Mouse (Mus musculus) ovary, postnatal 36 days (tissue): ENCODE results near the gene Amy1.
"Not testable (repeated sequence)": the region's sequence is repeated elsewhere in the genome, so short reads cannot be mapped to it uniquely, and the experiment has no call there.

ENCODE experiments used
- DNase-seq: peaks from one replicate; pipeline ENCODE4 v3.0.0; 2022; ENCODE audit warnings: low spot score, mixed read lengths

The Amy1 gene

GRCm38 (mm10) chr3:113606599-113606998, at the start of gene Amy1:
Amy1 (minus strand) TSS chr3:113606699.
- DNase-seq, result no peak

DNA sequence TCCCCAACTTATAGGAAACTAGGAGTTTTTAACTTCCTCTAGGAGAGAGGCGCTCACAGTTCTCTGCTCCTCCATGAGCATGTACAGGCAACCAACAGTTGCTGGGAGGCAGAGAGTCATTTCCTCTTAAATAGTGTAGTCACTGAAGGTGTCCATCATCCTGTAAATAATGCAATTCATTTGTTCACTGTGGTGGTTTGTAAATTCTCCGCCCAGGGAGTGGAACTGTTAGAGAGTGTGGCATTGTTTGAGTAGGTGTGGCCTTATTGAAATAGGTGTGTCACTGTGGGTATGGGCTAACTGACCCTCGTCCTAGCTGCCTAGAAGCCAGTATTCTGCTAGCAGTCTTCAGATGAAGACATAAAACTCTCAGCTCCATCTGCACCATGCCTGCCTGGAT, 47.8 kb upstream of the Amy1 start:
- no peak for DNase-seq

GRCm38 (mm10) chr3:113651386-113651785, 44.9 kb upstream of the Amy1 start:
- not testable (repeated sequence) for DNase-seq

- no peak for DNase-seq
These were observed 33.0 kb upstream of the Amy1 start for GRCm38 (mm10) chr3:113639545-113639944.

GRCm38 (mm10) chr3:113634220-113634619, 27.7 kb upstream of the Amy1 start:
- DNase-seq, result no peak

GRCm38 (mm10) chr3:113631611-113632010, 25.1 kb upstream of the Amy1 start:
- no peak for DNase-seq

DNA sequence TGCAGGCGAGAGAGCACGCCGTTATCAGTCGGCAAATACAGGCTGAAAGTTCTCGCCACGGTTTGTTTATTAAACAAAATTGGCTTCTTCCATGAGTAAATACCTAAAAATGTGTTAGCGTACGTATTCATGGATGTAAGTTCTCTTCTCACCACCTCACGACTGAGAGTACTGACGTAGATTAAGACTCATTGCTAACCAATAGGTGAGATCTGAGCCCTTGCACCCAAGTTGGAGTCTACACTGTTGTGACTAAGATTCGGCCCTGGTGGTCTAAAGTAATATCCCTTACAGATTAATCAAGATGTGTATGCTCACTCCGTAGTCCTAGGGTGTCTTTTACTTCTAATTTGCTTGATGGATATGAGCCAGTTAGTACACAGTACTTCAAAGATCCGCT, 24.1 kb upstream of the Amy1 start:
- DNase-seq, result no peak

DNA sequence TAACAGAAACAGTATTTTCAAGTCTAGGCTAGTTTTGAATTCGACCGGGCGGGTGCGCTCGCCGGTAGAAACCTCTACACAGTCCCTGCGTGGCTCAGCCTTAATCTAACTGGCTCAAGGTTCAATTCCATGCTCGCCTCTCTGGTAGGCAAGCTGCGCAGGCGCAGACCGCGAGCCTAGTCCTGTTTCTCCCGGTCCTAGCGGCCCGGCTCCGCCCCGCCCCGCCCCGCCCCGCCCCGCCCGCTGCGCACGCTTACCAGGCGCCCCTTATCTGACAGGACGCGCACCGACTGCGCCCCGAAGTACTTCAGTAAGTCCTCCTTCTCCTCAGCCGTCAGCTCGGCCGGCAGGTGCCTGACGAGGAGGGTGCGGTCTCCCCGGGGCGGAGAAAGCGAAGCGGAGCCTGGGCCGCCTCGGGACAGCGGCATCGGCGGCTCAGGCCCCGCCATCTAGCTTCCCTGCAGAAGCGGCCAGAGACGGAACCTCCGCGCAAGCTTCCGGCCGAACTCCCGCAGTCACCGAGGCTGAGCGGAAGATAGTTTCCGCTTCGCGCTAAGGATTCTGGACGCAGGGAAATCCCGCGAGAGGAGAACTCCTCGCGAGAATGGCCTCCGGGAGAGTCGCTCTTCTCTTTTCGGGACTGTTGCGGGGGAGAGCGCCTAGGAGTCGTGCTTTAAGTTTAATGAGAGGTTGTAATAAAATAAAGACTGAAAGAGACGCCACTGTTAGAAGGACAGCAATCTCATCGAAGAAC, 23.3 kb upstream of the Amy1 start, which contains the start of gene Rnpc3:
TSS of gene Rnpc3 (minus strand) at position 544 of the 754 bp plus-strand sequence.
- DNase-seq, result peak; percentile 94

DNA sequence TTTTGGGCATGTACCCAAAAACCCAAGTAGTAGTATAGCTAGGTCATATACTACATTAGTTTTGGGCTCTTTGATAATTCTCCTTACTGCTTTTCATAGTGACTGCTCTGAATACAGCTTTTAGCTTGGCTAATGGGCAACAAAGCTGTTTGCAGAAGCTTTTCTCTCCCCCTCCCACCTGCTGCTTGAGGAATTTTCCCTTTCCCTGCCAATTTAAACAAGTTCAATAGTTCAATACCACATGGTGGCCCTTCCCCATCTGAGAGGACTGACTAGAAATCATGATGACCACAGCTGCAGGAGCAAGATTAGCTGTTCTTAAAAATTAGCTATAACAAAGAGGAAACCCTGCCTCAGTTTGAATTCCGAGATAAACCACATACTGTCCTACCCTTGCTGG, 15.7 kb downstream of the Amy1 start:
- no peak for DNase-seq

DNA sequence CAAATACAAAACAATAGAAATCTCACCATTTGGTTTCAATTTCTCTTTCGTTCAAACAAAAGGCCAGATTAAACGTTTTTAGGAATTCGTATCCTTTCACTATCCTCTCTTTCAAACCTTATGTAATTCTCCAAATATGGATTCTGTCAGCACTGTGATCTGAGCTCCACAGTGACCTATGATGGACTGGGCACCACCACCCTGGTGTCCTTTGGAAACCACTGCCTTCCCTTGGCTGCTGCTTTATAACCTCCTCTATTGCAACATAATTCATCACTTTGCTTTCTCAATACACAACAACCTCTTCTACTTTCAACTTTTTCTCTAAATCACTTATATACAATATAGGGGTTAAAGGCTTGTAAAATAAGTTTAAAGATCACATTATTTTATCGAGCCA, 31.9 kb downstream of the Amy1 start:
- DNase-seq, result no peak

DNA sequence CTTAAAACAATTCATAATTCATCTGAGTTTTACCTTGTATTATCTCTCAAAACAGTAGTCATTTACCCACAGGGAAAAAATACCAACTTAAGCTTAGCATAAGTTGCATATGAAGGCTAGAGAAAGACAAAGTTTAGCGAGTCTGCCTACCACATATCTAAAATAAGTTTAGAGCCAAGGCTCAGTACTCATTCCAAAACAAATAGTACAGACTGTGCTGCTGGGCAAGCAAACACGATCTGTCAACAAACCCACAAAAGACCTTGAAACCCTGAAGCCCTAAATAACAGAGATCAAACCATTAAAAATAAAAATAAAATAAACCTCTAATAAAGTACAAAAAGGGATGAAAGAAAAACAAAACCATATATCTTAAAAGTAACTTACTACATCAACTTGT, 32.4 kb downstream of the Amy1 start:
- DNase-seq, result no peak

- no peak for DNase-seq
These were observed 34.3 kb downstream of the Amy1 start for GRCm38 (mm10) chr3:113572158-113572557.

DNA sequence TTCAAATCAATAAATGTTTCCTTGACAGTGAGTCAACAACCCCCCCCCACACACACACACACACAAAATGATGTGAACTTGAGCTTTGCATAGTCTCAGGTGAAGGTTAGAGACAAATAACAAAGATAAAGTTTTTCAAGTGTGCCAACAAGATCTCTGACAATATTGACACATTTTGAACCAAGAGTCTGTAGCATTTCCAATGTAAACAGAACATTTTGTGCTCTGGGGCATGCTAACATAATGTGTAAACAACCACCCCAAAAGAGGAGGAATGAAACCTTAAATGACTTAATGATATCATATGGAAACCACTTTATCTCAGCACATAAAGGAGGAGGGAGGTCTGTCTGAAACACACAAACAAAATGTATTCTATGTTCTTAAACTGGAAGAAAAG, 66.8 kb downstream of the Amy1 start:
- DNase-seq, result no peak

DNA sequence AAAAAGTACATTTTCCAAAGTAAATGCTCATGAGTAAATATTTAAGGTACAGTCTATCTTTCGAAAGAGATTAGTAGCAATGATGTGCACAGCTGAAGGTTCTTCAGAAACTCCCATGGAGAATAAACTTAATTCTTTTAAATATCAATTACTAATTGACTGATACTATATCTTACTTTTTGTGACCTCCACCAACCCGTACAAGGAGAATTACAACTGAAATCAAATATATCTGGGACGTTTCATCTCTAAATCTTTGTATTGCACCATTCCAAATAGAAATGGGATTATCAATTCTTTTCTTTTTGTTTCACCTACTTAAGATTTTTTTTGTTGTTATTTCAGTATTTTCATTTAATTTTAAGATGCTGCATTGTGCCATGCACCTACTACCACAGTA, 74.2 kb downstream of the Amy1 start, which contains the start of gene Amy2a1:
TSS of gene Amy2a1 (minus strand) at position 101 of the 400 bp plus-strand sequence.
- DNase-seq, result not testable (repeated sequence)
